Mouse (Mus musculus) heart, postnatal 0 days (tissue): ENCODE measurements around the gene Fads1. TPM values are rescaled to one million over a fixed set of nuclear protein-coding genes. Genes with fewer than 3 reads are reported as not detected.
A peak's percentile ranks its signal among the peaks of the same experiment; 100 is the strongest.

ENCODE experiments used
- ATAC-seq: fragments of 200-750 bp; cut with Nextera tagmentation; 2 replicates; pipeline ENCODE4 v1.8.0; 2017; ENCODE audit warnings: low read depth, moderate number of reproducible peaks, moderate library complexity; ENCODE audit not compliant: insufficient read depth
- DNase-seq: peaks from one replicate; pipeline ENCODE4 v3.0.0-alpha.2; 2016; ENCODE audit warnings: low spot score
- H3K27ac ChIP-seq: fragments of 300-500 bp; sonication (generic); 2 replicates; pipeline ENCODE4 v1.5.1; 2014; ENCODE audit warnings: low read depth, mild to moderate bottlenecking
- H3K27me3 ChIP-seq: fragments of 300-500 bp; sonication (generic); 2 replicates; pipeline ENCODE4 v1.6.1; 2014; ENCODE audit warnings: low read length, mixed read lengths; ENCODE audit not compliant: control insufficient read depth, insufficient read depth
- H3K36me3 ChIP-seq: fragments of 300-500 bp; sonication (generic); replicated peaks from 2 replicates; pipeline ENCODE4 v1.6.1; 2014; ENCODE audit warnings: low read length, mixed read lengths; ENCODE audit not compliant: control insufficient read depth, insufficient read depth
- H3K4me1 ChIP-seq: fragments of 300-500 bp; sonication (generic); 2 replicates; pipeline ENCODE4 v1.6.1; 2014; ENCODE audit warnings: antibody characterized with exemption; ENCODE audit not compliant: control insufficient read depth, insufficient read depth
- H3K4me2 ChIP-seq: fragments of 300-500 bp; sonication (generic); 2 replicates; pipeline ENCODE4 v1.6.1; 2014; ENCODE audit warnings: low read depth, mild to moderate bottlenecking, low read length, moderate library complexity
- H3K4me3 ChIP-seq: fragments of 300-500 bp; sonication (generic); 2 replicates; pipeline ENCODE4 v1.5.1; 2014; ENCODE audit warnings: low read depth, low read length
- H3K9ac ChIP-seq: fragments of 300-500 bp; sonication (generic); replicated peaks from 2 replicates; pipeline ENCODE4 v1.6.1; 2014; ENCODE audit warnings: low read depth, low read length, mixed read lengths
- H3K9me3 ChIP-seq: fragments of 300-500 bp; sonication (generic); replicated peaks from 2 replicates; pipeline ENCODE4 v1.6.1; 2016; ENCODE audit warnings: low read length; ENCODE audit not compliant: control insufficient read depth
- CTCF ChIP-seq: IDR thresholded peaks from 2 replicates; pipeline ENCODE4 v1.5.1; 2016; ENCODE audit warnings: antibody characterized with exemption, control low read depth, low read depth
- EP300 ChIP-seq: IDR thresholded peaks from 2 replicates; pipeline ENCODE4 v1.6.1; 2016; ENCODE audit warnings: antibody characterized with exemption, low read depth
- WGBS: fragments of 180-500 bp; shearing (Covaris S2); extraction: QIAGEN DNeasy Blood & Tissue Kit; methylation state at CpG from one replicate; pipeline ENCODE4 v1.1.7; 2014; 5-methylcytosine and 5-hydroxymethylcytosine counted together
- polyA plus RNA-seq: library from polyadenylated mRNA; unstranded; fragments of >200 nt; fragmentation: Nextera tagmentation; extraction: Ambion mirVana; gene quantifications from 2 replicates; pipeline ENCODE4 v1.2.1, GENCODE M21; 2015
- total RNA-seq: library from RNA; depleted of rRNA; stranded (reverse); fragments of >200 nt; gene quantifications from 2 replicates; pipeline ENCODE4 v1.2.3, GENCODE M21; 2014; ENCODE audit warnings: low replicate concordance

The Fads1 gene
- total and polyA plus RNA-seq, 2 experiments from 2014 or later, result 22.1 to 60.1 TPM

DNA sequence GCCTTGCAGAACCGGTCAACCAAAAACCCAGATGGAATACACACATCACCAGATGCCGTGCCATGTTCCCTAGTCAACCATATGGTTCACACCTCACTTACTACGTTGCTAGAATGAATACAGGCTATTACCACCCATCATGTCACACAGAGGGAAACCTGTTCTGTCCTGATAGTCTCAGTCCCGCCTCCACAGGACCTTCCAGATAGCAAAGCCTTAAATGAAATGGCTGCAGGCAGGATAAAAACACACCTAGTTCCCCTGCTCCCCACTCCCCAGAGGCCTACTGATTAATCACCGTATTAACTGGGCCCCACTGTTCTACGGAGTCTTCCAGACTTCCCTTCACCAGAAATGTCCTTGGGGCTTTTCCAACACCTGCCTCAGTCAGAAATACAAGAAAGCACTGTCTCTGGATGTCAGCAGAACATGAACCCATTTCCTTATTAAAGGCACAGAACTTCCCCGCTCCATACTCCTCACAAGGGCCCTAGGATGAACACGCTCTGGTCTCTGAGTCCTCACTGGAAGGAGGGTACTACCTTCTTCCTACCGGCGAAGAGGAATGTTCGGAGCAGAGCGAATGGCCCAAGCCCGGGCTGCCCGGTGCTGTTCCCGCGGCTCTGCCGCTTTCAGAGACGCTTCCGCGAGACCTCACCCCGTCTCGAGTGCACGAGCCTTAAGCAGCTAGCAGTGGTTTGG lies 20.6 kb downstream of the Fads1 start:
- Histone ChIP-seq H3K9me3 (no peaks in the 10 kb centered on the region), H3K9ac (peak overlapping the region; percentile 66), H3K36me3 (peaks cover 37% of the 10 kb centered on the region), H3K27ac (peak overlapping the region; percentile 75), H3K4me2 (peak overlapping the region; percentile 78), H3K27me3 (no peaks in the 10 kb centered on the region), H3K4me3 (peak overlapping the region; percentile 75), H3K4me1 (peaks cover 5% of the 10 kb centered on the region; the same call in 1 of the 2 replicates)
- DNase-seq (no peak), ATAC-seq (peak; percentile 10; the same call in 1 of the 2 replicates)
- 2% methylated on average over 23 of the region's 23 CpGs for WGBS
- TF ChIP-seq CTCF (no peak), EP300 (no peak)

DNA sequence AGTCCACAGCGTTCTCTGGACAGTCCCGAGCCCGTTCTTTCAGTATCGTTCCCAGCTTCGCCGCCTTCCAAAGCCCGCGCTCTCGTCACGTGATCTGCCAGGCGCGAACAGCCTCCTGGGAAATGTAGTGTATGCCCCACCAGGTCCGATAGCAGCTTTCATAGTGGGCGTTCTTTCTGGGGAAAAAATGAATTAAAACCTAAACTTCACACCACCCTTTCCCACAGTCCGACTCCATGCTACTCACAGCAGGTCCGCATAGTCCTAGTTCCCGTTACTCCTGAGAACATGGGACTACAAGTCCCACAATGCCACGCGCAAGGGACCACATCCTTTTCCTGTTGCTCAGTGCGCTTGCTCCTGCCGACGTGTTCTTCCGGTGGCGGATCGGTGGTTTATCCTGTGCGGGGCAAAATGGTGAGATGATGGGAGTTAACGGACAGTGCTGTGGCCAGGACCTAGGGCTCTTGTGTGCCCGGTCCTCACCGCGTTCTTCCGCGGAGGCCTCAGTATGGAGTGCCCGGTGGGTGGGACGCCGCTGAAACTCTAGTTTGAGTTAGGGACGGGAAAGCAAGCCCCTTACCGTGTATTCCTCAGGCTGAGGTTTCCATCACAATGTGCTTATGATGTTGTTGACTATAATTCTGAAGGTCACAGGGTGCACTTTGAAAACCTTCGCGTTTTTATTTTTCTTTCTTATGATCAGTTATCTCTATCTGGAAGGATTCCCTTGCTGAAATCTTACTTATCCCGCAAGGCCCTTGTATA lies 21.3 kb downstream of the Fads1 start, which contains the start of the genes Tmem258 and Fen1:
Gene Tmem258 (plus strand): TSS at position 167 of the 768 bp plus-strand sequence.
Gene Fen1 (minus strand): TSS at position 322 of the 768 bp plus-strand sequence.
- Histone ChIP-seq H3K9ac (peak within 1 kb of the TSS; percentile 66), H3K4me1 (peaks cover 9% of the 10 kb centered on the region; the same call in 1 of the 2 replicates), H3K4me3 (peak within 1 kb of the TSS; percentile 75), H3K27ac (peak within 1 kb of the TSS; percentile 75), H3K27me3 (no peaks in the 10 kb centered on the region), H3K4me2 (peak within 1 kb of the TSS; percentile 78), H3K9me3 (no peaks in the 10 kb centered on the region), H3K36me3 (peaks cover 43% of the 10 kb centered on the region)
- peak; percentile 94 for ATAC-seq
- no peak for TF ChIP-seq EP300
- no peak for TF ChIP-seq CTCF
- DNase-seq, result peak; percentile 88
- under 1% methylated on average over 40 of the region's 40 CpGs for WGBS

DNA sequence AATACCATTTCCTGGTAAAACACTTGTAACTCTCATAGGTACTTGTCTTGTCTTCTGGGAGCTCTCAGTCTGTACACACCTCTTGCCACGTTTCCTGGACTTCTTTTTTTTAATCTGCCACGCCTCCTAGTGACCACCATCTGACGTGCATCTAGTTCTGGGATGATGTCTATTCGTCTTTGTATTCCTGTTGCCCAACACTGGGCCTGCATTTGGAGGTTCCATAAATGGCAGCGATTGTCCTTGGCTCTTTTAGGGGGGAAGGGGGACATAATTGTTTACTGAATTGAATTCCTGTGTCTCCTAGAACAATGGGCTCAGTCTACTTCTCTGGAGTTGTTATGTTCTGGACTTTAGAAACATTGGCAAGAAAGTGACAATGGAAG lies 21.9 kb downstream of the Fads1 start:
- Histone ChIP-seq H3K27me3 (no peaks in the 10 kb centered on the region), H3K27ac (peak overlapping the region; percentile 75), H3K4me3 (peak overlapping the region; percentile 75), H3K4me1 (peaks cover 9% of the 10 kb centered on the region; the same call in 1 of the 2 replicates), H3K4me2 (peak overlapping the region; percentile 78), H3K36me3 (peaks cover 42% of the 10 kb centered on the region), H3K9me3 (no peaks in the 10 kb centered on the region), H3K9ac (peak overlapping the region; percentile 66)
- TF ChIP-seq CTCF, result peak; percentile 40
- TF ChIP-seq EP300, result no peak
- DNase-seq, result peak; percentile 75
- 2% methylated on average over 5 of the region's 5 CpGs for WGBS
- peak; percentile 54; the same call in 1 of the 2 replicates for ATAC-seq

DNA sequence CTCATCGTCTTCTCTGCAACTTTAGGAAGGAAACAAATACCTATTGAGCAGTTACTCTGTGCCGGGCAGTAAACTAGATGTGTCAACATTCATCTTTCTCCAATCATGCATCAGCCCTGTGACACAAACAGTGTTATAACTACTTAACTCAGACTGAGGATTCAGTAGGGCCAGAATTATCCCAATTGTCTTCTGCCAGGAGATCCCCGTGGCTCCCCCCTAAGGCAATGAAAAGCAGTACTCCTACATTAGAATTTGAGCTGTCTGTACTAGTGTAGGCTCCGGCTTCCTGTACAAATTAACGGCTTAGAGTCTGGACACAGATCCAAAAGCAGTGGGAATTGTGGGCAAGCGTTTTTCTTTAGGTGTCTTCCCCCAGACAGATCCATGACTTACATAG lies 22.4 kb downstream of the Fads1 start:
- Histone ChIP-seq H3K4me3 (no peak overlapping the region; the same call in 1 of the 2 replicates), H3K9ac (no peak overlapping the region)

DNA sequence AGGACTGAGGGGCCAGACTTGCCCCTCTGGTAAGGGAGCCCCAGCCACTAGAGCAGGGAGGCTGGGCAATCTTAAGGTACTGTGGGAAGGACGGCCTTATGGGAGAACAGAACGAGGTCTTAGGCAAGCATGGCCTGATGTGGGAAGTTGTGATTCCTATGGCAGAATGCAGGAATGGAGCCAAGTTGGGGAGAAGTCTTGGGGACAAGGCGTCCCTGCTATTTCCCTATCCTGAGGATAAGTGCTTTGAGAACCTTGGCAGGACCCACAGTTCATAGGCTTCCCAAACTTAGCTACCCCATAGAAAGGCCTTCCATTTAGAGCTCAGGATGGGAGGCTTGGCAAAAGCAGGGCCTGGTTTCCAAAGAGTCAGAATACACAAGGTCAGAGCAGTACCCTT lies 26.2 kb downstream of the Fads1 start:
- Histone ChIP-seq H3K27ac (no peak overlapping the region), H3K9me3 (no peaks in the 10 kb centered on the region), H3K36me3 (peaks cover 48% of the 10 kb centered on the region), H3K9ac (no peak overlapping the region), H3K4me2 (no peak overlapping the region), H3K4me1 (0 out of 2 replicates have a peak, but pooled peaks cover 4% of the 10 kb centered on the region), H3K4me3 (no peak overlapping the region), H3K27me3 (no peaks in the 10 kb centered on the region)
- DNase-seq (no peak), ATAC-seq (no peak)
- 65% methylated on average over 3 of the region's 3 CpGs for WGBS
- no peak for TF ChIP-seq EP300
- no peak for TF ChIP-seq CTCF

More for the DNA sequence above, 22.4 kb downstream of the Fads1 start:
- Histone ChIP-seq H3K9me3 (no peaks in the 10 kb centered on the region), H3K27ac (peak overlapping the region; percentile 75), H3K27me3 (no peaks in the 10 kb centered on the region), H3K4me2 (peak overlapping the region; percentile 78; the same call in 1 of the 2 replicates), H3K4me1 (peaks cover 9% of the 10 kb centered on the region; the same call in 1 of the 2 replicates), H3K36me3 (peaks cover 39% of the 10 kb centered on the region)
- ATAC-seq (no peak), DNase-seq (no peak)
- TF ChIP-seq EP300 (no peak), CTCF (no peak)
- WGBS, result 64% methylated on average over 6 of the region's 6 CpGs
